8 mouse cellular contexts compared by ENCODE assay signal in the genomic region with DNA sequence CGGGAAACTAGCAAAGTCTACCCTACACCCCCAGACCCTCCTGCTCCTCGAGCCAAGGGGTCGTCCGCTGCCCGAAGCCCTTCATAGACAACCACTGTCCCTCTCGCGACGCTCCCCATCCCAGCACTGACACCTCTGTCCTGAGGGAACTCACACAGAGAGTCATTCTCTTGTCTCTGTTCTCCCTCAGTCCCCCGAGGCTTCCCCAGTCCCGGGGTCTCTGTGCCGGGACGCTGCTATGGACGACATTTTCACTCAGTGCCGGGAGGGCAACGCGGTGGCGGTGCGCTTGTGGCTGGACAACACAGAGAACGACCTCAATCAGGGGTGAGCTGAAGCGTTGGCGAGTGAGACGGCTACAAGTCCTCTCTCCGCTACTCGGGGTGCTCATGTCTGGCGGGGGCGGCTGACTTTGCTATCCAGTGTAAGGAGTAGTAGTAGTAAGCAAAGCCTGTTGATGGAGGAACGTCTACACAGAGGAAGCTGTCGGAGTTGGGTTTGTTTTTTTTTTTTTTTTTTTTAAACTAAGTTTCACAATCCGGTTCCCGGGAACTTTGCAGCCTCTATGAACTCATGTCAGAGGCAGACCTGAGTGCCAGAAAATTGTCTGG. TPM values are rescaled to one million over a fixed set of nuclear protein-coding genes. Genes with fewer than 3 reads are reported as not detected.
A peak's percentile ranks its signal among the peaks of the same experiment; 100 is the strongest.
DNase-seq lines count a peak whose midpoint lies in the region; ATAC-seq and TF ChIP-seq lines count a peak whose summit lies in the region.

A gene (minus strand): TSS at position 475 of the 611 bp plus-strand sequence.

- peak within 1 kb of the TSS; percentile 92 for H3K4me3 ChIP-seq in E14TG2a.4 (replicated peaks; ENCODE audit: low read length)
- peak within 1 kb of the TSS; percentile 91 for H3K4me3 ChIP-seq in lung, embryonic 16.5 days (ENCODE audit: low read length)

- H3K36me3 ChIP-seq in E14TG2a.4 (ENCODE audit: insufficient read depth, low read length) = peaks cover 58% of the 10 kb centered on the region
- peaks cover 33% of the 10 kb centered on the region for H3K36me3 ChIP-seq in lung, embryonic 16.5 days (ENCODE audit: control insufficient read depth, insufficient read depth, low read length)

- ATAC-seq in erythroblast, adult 5-6 weeks (replicated peaks; ENCODE audit: low FRiP score, poor library complexity, severe bottlenecking) = peak; percentile 56
- peak; percentile 6; the same call in 1 of the 2 replicates for ATAC-seq in lung, embryonic 16.5 days (ENCODE audit: low read depth)

- peaks cover 5% of the 10 kb centered on the region; the same call in 1 of the 2 replicates for H3K27me3 ChIP-seq in E14TG2a.4 (ENCODE audit: insufficient read depth, low read length)
- H3K27me3 ChIP-seq in lung, embryonic 16.5 days (ENCODE audit: control insufficient read depth, insufficient read depth, low read depth, low read length) = no peaks in the 10 kb centered on the region

- TF ChIP-seq CTCF in E14TG2a.4 (conservative IDR thresholded peaks at IDR 0.05; ENCODE audit: low read length) = no peak

- no peaks in the 10 kb centered on the region for H3K9me3 ChIP-seq in E14TG2a.4 (ENCODE audit: low read length)
- no peaks in the 10 kb centered on the region for H3K9me3 ChIP-seq in lung, embryonic 16.5 days (ENCODE audit: control insufficient read depth, low read length)

- under 1% methylated on average over 30 of the region's 30 CpGs for WGBS in lung, embryonic 16.5 days

- peaks cover 58% of the 10 kb centered on the region for H3K4me1 ChIP-seq in E14TG2a.4 (replicated peaks; ENCODE audit: low read depth, low read length)
- H3K4me1 ChIP-seq in lung, embryonic 16.5 days (replicated peaks; ENCODE audit: control insufficient read depth, insufficient read depth, low read length) = peaks cover 30% of the 10 kb centered on the region

- H3K27ac ChIP-seq in lung, embryonic 16.5 days (ENCODE audit: low read length) = peak within 1 kb of the TSS; percentile 98

- intact Hi-C loops in heart, postnatal 10 days (cut with DNase I) = loop anchor here (2.0 to 10.0 kb wide), 5 partner anchors 55 to 798 kb away; a partner anchor contains a TSS

- peak within 1 kb of the TSS; percentile 94 for H3K9ac ChIP-seq in lung, embryonic 16.5 days (ENCODE audit: low read length)

- peak within 1 kb of the TSS; percentile 78 for H3K4me2 ChIP-seq in lung, embryonic 16.5 days (ENCODE audit: low read depth, low read length)

- DNase-seq in ZHBTc4 (ENCODE audit: low read depth, low spot score) = peak; percentile 30
- peak; percentile 69 to 70 for DNase-seq in heart, postnatal 10 days
- peak; percentile 32 to 66 for DNase-seq in kidney, postnatal 36 days
- DNase-seq in skeletal muscle tissue, adult 2 months (ENCODE audit: low read depth, low spot score) = peak; percentile 31
- no peak for DNase-seq in frontal cortex, postnatal 25 days (ENCODE audit: low spot score in 2 of 2)

RNA-seq across cellular contexts. Expression of the gene that starts here (rescaled TPM):
- total RNA-seq in erythroblast, adult 5-6 weeks (2015; ENCODE audit: low replicate concordance) = 7.3 and 16.7 TPM in 2 replicates
- total RNA-seq in erythroblast, adult 5-6 weeks (2017; ENCODE audit: low replicate concordance) = 2.4 and 26.3 TPM in 2 replicates
- 10 to 100 TPM; 14.3 to 14.7 TPM for total RNA-seq in heart, postnatal 10 days (2021)
- polyA plus RNA-seq in lung, embryonic 16.5 days (2015; fragmentation: Nextera tagmentation; extraction: Ambion mirVana) = 31.1 and 41.7 TPM in 2 replicates

Comparison
In these comparisons a context has a peak if more than half of its experiments do, and no peak if none do; other contexts are left out.
1. DNase-seq: peak in ZHBTc4 (single experiment), heart, postnatal 10 days (2 of 2), kidney, postnatal 36 days (2 of 2) and skeletal muscle tissue, adult 2 months (single experiment); none in frontal cortex, postnatal 25 days (0 of 2).